Mouse (Mus musculus) cortical plate, adult 2 months (tissue): ENCODE results near the gene Spsb3.

ENCODE experiments used
- CTCF ChIP-seq: fragments of 200-500 bp; IDR thresholded peaks from 2 replicates; pipeline ENCODE4 v1.5.1; 2011; ENCODE audit warnings: mild to moderate bottlenecking, control low read depth, low read length; ENCODE audit not compliant: insufficient read depth; ENCODE audit errors: extremely low read depth
- POLR2A ChIP-seq: fragments of 200-500 bp; IDR thresholded peaks from 2 replicates; pipeline ENCODE4 v1.6.1; 2011; ENCODE audit warnings: mild to moderate bottlenecking, low read length, control low read depth; ENCODE audit not compliant: insufficient read depth; ENCODE audit errors: extremely low read depth

DNA sequence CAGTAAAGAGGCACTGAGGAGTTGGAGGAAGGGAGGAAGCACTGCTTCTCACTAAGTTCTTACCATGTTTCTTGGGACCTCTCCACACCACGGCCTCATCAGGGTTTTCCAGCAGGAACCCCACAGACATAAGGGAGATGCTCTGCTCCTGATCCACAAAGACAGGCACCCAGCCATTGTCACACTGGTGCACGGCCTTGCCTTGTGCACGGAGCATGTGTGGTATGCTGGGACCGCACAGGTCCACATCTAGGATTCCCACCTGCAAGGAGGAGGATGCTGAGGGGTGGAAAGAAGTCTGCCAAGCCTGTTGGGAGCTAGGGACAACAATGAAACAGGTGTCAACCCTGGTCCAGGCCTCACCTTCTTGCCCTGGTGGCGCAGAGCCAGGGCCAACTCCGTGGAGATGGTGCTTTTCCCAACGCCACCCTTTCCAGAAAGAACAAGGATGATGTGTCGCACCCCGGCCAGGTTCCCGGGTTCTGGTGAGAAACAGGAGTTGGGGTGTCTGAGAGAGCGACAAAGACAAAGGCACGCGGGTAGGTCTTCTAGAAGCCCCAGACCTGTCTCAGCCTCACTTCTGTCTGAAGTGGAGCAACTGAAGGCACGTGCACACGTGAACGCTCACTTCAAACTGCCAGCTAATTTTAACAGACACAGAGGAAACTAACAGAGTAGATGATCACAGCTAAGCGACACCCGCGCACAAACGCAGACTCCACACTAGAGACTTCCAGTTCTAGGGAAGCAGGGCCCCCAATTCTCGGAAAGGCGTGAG is 898 bp upstream of the Spsb3 start:
- TF ChIP-seq CTCF (no peak), POLR2A (no peak)
